Mouse (Mus musculus): Measurements from ENCODE around the gene Myf6. TPM values are rescaled to one million over a fixed set of nuclear protein-coding genes. Genes with fewer than 3 reads are reported as not detected.

The Myf6 gene
- polyA plus RNA-seq (2016; fragmentation: Nextera tagmentation; extraction: Ambion mirVana) = 0.24 and 0.27 TPM in 2 replicates

DNA sequence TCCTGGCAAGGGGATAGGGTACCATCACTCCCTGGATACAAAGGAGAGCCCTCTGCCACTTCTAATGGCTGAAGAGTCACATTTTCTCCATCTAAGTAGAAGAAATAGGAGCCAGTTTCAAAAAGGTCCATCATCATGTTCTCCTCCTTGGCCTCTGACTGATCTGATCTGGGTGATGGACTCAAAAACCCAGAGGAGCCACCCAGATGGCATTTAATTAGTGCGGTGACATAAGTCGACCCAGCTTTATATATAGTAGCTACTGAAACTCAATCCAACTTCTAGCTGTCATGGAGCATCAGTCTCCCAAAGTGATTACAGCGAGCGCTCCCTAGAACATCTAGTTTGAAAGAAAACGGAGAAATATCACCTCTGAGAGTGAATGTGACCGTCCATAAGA is at the start of gene Myf6:
Myf6 (minus strand) TSS at position 170 of the 400 bp plus-strand sequence.
- Histone ChIP-seq H3K36me3 (replicated peaks) (no peaks in the 10 kb centered on the region), H3K27me3 (replicated peaks; ENCODE audit: low read depth, poor library complexity, severe bottlenecking) (peaks cover 13% of the 10 kb centered on the region), H3K27ac (replicated peaks) (no peak within 1 kb of the TSS), H3K4me3 (peak within 1 kb of the TSS; percentile 41), H3K9me3 (no peaks in the 10 kb centered on the region), H3K4me1 (peaks cover 20% of the 10 kb centered on the region)
- WGBS = 83% methylated on average over 6 of the region's 6 CpGs
- no peak for DNase-seq (ENCODE audit: low spot score)

DNA sequence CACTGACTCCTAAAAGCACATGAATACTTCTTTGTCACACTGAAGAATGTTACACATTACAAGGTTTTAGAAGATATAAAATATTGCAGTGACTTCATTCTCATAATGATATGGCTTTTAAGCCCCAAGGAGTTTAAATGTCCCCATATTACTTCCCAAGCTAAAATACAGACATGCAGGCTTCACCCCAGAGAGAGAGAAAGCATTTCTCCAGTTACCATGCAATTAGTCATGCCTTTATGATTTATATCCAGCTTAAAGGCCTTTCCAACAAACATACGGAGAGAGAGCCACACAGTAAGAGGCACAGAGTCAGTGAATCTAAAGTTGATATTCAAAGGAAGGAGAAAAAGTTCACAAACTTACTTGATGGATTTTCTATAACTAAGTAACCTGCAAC is 48.5 kb upstream of the Myf6 start:
- no peak for DNase-seq (ENCODE audit: low spot score)
- Histone ChIP-seq H3K4me1 (peaks cover 10% of the 10 kb centered on the region; the same call in 1 of the 2 replicates), H3K36me3 (replicated peaks) (no peaks in the 10 kb centered on the region), H3K9me3 (no peaks in the 10 kb centered on the region), H3K27ac (replicated peaks) (no peak overlapping the region), H3K27me3 (replicated peaks; ENCODE audit: low read depth, poor library complexity, severe bottlenecking) (no peaks in the 10 kb centered on the region), H3K4me3 (no peak overlapping the region)
- 40% methylated on average over 1 of the region's 1 CpGs for WGBS

DNA sequence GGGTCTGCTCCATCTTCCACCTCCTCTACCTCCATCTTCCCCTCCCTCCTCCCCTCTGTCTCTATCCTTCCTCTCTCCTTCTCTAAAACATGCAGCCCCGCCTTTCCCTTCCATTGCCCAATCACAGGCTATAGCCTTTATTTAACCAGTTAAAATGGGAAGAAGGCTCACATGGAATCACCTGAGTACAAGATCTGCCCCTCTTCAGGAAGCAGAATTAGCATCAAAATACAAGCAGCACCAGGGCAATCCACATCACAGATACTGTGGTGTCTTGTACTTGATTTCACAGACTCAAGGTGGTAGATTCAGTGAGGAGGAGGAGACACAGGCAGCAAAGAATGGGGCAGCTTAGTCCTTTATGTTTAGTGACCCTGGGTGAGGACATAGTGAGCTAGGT is 34.2 kb upstream of the Myf6 start:
- H3K36me3 ChIP-seq (replicated peaks) = no peaks in the 10 kb centered on the region
- DNase-seq (ENCODE audit: low spot score) = no peak
- no peak overlapping the region for H3K27ac ChIP-seq (replicated peaks)
- no peaks in the 10 kb centered on the region for H3K27me3 ChIP-seq (replicated peaks; ENCODE audit: low read depth, poor library complexity, severe bottlenecking)
- no peaks in the 10 kb centered on the region for H3K9me3 ChIP-seq
- no peak overlapping the region for H3K4me3 ChIP-seq
- WGBS = 69% methylated on average over 1 of the region's 1 CpGs
- H3K4me1 ChIP-seq = no peaks in the 10 kb centered on the region

DNA sequence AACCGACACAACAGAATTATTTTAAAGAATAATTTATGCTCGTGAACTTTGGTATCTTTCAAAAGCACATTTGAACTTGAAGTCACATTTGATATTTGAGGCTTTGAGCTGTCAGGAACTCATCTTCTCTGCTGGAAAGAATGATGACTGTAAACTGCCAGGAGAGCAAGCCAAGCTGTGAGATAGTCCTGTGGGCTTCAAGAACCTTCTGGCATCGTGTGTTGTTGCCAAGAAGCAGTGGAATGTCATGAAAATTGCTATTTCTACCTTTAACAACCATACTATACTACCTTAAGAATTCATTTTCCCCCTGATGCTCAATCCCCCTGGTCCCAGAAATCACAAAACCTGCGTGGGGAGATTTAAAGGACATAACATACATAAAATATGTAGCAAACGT is 24.7 kb upstream of the Myf6 start:
- WGBS = 85% methylated on average over 5 of the region's 5 CpGs
- 0 out of 2 replicates have a peak, but pooled peaks cover 4% of the 10 kb centered on the region for H3K27me3 ChIP-seq (replicated peaks; ENCODE audit: low read depth, poor library complexity, severe bottlenecking)
- H3K4me1 ChIP-seq = no peaks in the 10 kb centered on the region
- no peak overlapping the region for H3K27ac ChIP-seq (replicated peaks)
- no peaks in the 10 kb centered on the region for H3K9me3 ChIP-seq
- DNase-seq (ENCODE audit: low spot score) = no peak
- no peak overlapping the region for H3K4me3 ChIP-seq
- H3K36me3 ChIP-seq (replicated peaks) = no peaks in the 10 kb centered on the region

DNA sequence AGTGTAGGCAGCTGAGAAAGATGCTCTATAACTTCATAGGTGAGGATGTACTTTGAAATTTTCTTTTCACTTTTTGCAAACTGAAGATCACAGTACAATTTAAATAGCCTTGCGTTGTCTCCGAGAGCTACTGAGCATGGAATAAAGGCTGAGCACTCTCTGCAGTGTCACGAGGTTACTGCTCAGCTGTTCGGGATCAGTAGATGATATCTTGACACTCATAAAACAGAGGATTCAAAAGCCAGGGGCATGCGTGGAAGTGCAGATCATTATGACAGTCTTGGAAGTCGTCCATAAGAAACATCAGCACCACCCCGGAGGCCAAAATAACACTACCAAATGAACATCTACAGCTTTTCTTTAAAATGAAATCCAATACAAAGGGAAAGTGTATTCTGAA is 22.1 kb upstream of the Myf6 start:
- DNase-seq (ENCODE audit: low spot score) = no peak
- Histone ChIP-seq H3K36me3 (replicated peaks) (no peaks in the 10 kb centered on the region), H3K4me1 (no peaks in the 10 kb centered on the region), H3K9me3 (no peaks in the 10 kb centered on the region), H3K4me3 (no peak overlapping the region), H3K27ac (replicated peaks) (no peak overlapping the region), H3K27me3 (replicated peaks; ENCODE audit: low read depth, poor library complexity, severe bottlenecking) (0 out of 2 replicates have a peak, but pooled peaks cover 4% of the 10 kb centered on the region)
- 86% methylated on average over 7 of the region's 7 CpGs for WGBS

DNA sequence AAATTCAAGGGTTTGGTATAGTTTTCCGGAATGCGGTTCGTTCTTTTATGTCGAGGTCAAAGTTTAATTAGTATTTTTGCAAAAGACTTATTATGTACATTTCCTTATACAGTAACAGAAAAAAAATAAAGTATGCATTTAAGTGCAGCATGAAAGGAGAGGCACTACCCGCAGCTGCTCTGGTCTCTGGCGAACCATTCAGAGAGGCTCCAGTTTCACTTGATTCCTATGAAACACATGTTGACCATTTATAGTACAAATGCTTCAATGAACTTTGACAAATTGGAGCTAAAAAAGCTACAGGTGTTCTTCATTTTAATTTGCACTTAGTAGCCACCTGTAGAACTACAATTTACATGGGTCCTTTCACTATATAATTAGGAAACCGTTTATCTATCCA is 20.2 kb upstream of the Myf6 start:
- no peak overlapping the region for H3K27ac ChIP-seq (replicated peaks)
- WGBS = 70% methylated on average over 7 of the region's 7 CpGs
- DNase-seq (ENCODE audit: low spot score) = no peak
- H3K4me1 ChIP-seq = no peaks in the 10 kb centered on the region
- no peaks in the 10 kb centered on the region for H3K36me3 ChIP-seq (replicated peaks)
- H3K27me3 ChIP-seq (replicated peaks; ENCODE audit: low read depth, poor library complexity, severe bottlenecking) = 0 out of 2 replicates have a peak, but pooled peaks cover 4% of the 10 kb centered on the region
- H3K4me3 ChIP-seq = no peak overlapping the region
- H3K9me3 ChIP-seq = no peaks in the 10 kb centered on the region

DNA sequence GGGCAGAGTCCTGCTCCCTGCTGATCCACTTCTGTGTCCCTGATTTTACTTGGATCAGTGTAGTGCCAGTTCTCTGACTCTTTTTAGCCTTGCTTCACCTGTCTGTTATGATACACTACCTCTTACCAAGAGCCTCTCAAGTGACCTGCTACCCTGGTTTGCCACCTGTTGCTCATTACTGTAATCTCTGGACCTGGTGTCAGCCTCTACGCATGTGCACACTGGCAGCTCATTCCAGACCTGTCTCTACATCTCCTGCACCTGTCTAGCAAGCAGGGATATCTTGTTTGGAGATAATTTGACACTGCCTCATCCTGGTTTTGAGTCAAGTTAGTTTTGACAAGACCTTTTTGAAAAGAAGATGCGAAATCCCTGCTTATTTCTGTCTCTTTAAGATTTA is 11.9 kb upstream of the Myf6 start:
- no peak overlapping the region for H3K27ac ChIP-seq (replicated peaks)
- no peak overlapping the region for H3K4me3 ChIP-seq
- no peaks in the 10 kb centered on the region for H3K36me3 ChIP-seq (replicated peaks)
- DNase-seq (ENCODE audit: low spot score) = no peak
- no peaks in the 10 kb centered on the region for H3K4me1 ChIP-seq
- no peaks in the 10 kb centered on the region for H3K27me3 ChIP-seq (replicated peaks; ENCODE audit: low read depth, poor library complexity, severe bottlenecking)
- WGBS = 70% methylated on average over 2 of the region's 2 CpGs
- H3K9me3 ChIP-seq = no peaks in the 10 kb centered on the region

DNA sequence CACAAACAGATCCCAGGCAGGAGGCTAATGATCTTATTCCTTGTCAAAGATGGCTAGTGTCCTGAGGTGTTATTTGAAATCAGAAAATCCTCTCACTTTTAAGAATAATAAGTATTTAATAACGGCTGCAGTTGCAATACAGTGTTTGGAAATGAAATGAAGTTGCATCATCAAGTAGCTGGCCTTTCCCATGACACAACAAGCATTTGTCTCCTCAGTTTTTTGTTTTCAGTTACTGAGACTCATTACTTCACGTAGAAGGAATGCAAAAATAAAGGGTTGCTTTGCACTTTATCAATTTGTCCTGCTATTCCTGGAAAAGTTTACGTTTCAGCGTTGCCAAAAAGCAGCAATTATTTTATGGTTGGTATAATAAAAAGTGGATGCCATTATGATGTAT is 8.9 kb upstream of the Myf6 start:
- no peak overlapping the region for H3K4me3 ChIP-seq

DNA sequence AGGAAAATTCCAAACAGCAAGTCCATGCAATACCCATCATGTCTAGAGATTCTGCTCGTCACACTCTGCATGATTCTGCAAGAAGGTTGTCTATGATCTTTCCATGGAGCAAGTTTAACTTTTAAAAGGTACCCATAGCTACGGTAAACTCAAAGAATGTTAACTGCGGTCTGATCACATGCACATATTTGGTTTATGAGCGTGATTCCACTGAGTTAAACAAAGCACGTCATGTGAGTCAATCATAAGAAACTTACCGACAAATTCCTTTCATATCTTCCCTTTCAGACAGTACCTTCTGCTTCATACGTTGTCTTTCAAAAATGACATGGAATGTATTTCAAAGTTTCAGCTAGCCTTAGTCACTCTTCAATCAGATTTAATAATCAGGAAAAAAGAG is 7.7 kb upstream of the Myf6 start:
- Histone ChIP-seq H3K27ac (replicated peaks) (no peak overlapping the region), H3K27me3 (replicated peaks; ENCODE audit: low read depth, poor library complexity, severe bottlenecking) (no peaks in the 10 kb centered on the region), H3K36me3 (replicated peaks) (no peaks in the 10 kb centered on the region), H3K4me3 (no peak overlapping the region), H3K9me3 (no peaks in the 10 kb centered on the region), H3K4me1 (no peaks in the 10 kb centered on the region)
- 90% methylated on average over 7 of the region's 7 CpGs for WGBS
- DNase-seq (ENCODE audit: low spot score) = no peak

More for the DNA sequence above, 8.9 kb upstream of the Myf6 start:
- no peak overlapping the region for H3K27ac ChIP-seq (replicated peaks)
- DNase-seq (ENCODE audit: low spot score) = no peak
- WGBS = 87% methylated on average over 4 of the region's 4 CpGs
- no peaks in the 10 kb centered on the region for H3K9me3 ChIP-seq
- H3K27me3 ChIP-seq (replicated peaks; ENCODE audit: low read depth, poor library complexity, severe bottlenecking) = no peaks in the 10 kb centered on the region
- H3K36me3 ChIP-seq (replicated peaks) = no peaks in the 10 kb centered on the region
- H3K4me1 ChIP-seq = no peaks in the 10 kb centered on the region

DNA sequence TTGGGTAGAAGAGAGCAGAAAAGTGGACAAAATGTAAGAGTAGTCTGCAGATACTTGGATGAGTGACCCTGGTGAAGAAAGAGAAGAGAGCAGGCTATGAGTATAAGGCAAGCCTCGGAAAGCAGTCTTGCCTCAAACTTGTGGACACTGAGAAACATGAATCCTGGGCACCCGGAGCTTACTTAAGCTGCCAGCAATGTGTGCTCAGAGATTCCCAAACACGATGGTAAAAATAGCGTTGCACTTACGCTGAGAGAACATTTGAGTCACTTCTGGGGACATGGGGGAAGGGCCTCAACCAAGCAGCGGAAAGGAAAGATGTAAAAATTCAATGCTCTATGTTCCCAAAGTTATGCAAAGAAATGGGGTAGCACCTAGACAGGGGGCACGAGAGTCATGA is 5.1 kb upstream of the Myf6 start:
- Histone ChIP-seq H3K9me3 (no peaks in the 10 kb centered on the region), H3K36me3 (replicated peaks) (no peaks in the 10 kb centered on the region), H3K27me3 (replicated peaks; ENCODE audit: low read depth, poor library complexity, severe bottlenecking) (peaks cover 2% of the 10 kb centered on the region), H3K4me1 (no peaks in the 10 kb centered on the region), H3K27ac (replicated peaks) (no peak overlapping the region), H3K4me3 (no peak overlapping the region)
- WGBS = 86% methylated on average over 7 of the region's 7 CpGs
- no peak for DNase-seq (ENCODE audit: low spot score)

DNA sequence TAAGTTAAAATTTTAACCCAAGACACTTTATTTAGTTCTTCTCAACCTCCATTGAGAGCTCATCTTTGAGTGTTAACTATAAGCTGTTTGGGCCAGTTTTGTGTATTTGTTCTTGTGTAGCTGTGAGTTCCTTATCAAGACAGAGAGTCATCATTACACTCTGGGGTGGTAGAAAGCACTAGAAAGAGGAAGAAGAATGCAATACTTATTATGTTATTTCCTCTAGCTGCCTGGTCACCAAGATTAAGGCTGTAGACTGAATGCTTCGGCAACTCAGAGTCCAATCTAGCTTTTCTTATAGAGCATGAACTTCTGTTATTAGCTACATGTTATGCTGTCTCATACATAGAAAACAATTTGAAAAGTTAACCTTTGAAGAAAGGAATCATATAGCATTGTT is 1.9 kb upstream of the Myf6 start:
- H3K27me3 ChIP-seq (replicated peaks; ENCODE audit: low read depth, poor library complexity, severe bottlenecking) = peaks cover 13% of the 10 kb centered on the region

DNA sequence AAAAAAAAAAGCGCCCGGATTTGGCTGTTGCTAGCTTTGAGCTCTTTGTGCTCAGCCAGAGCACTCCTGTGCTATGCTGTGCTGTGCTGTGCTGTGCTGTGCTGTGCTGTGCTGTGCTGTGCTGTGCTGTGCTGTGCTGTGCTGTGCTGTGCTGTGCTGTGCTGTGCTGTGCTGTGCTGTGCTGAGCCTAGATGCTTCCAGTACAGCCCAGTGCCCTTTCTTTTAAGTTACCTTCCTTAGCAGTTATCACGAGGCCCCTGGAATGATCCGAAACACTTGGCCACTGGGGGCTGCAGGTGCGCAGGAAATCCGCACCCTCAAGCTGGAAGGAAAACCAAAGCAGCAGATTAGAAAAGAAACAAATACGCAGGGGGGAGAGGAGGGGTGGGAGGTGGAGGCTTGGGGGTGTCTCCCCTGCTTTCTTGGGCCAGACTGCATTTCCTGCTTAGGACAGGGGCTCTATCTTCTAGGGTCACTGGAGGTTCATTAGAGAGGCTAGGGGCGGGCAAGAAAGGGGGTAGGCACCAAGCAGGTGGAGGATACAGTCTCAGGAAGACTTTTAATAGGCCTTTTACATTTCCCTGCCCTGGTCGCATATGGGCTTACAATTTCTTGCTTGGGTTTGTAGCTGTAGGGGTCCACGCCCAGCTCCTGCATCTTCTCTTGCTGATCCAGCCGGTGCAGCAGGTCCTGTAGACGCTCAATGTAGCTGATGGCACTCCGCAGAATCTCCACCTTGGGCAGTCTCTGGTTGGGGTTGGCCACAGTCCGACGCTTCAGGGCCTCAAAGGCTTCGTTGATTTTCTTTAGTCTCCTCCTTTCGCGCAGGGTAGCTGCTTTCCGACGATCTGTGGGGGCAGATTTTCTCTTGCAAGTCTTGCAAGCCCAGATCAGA is 710 bp downstream of the Myf6 start:
- WGBS = 37% methylated on average over 20 of the region's 20 CpGs
- peak; percentile 18 for DNase-seq (ENCODE audit: low spot score)
- H3K4me3 ChIP-seq = peak overlapping the region; percentile 41
- no peaks in the 10 kb centered on the region for H3K9me3 ChIP-seq
- 0 out of 2 replicates have a peak overlapping the region, but pooled peaks have one; percentile 48 for H3K27ac ChIP-seq (replicated peaks)
- peaks cover 18% of the 10 kb centered on the region for H3K27me3 ChIP-seq (replicated peaks; ENCODE audit: low read depth, poor library complexity, severe bottlenecking)
- H3K36me3 ChIP-seq (replicated peaks) = no peaks in the 10 kb centered on the region
- peaks cover 26% of the 10 kb centered on the region for H3K4me1 ChIP-seq

More for the DNA sequence above, 1.9 kb upstream of the Myf6 start:
- Histone ChIP-seq H3K4me1 (peaks cover 20% of the 10 kb centered on the region), H3K9me3 (no peaks in the 10 kb centered on the region), H3K36me3 (replicated peaks) (no peaks in the 10 kb centered on the region), H3K4me3 (no peak overlapping the region), H3K27ac (replicated peaks) (no peak overlapping the region)
- no peak for DNase-seq (ENCODE audit: low spot score)
- WGBS = 93% methylated on average over 1 of the region's 1 CpGs

Data from embryonic facial prominence, embryonic 10.5 days (tissue).